Mouse (Mus musculus) heart, postnatal 14 days (tissue): ENCODE measurements at regions not wholly inside any gene's neighbourhood (a gene's known extent, or its start where the extent isn't known, plus 50 kb on each side); places are given as distances from the start of the nearest gene placed in this dataset.
"Not testable (repeated sequence)": the region's sequence is repeated elsewhere in the genome, so short reads cannot be mapped to it uniquely, and the experiment has no call there.

Experiments
- DNase-seq, 2 experiments: peaks; one replicate each; pipeline ENCODE4 v3.0.0; 2021 to 2022
- intact Hi-C: fragments of 180-260 bp; cut with DNase I; formaldehyde crosslinking; loops from one replicate; pipeline ENCODE4 v1.15.1; 2025

GRCm38 (mm10) chr2:17946047-17946446 lies 50.7 kb downstream of the H2al2a start:
- no peak for DNase-seq
- intact Hi-C loops, result loop anchor here (5.0 kb wide), 1 partner anchor 76 kb away; no protein-coding TSS in a partner anchor

GRCm38 (mm10) chr2:17945369-17945915 lies 51.3 kb downstream of the H2al2a start:
- no peak for DNase-seq
- intact Hi-C loops, result loop anchor here (5.0 kb wide), 1 partner anchor 77 kb away; no protein-coding TSS in a partner anchor

GRCm38 (mm10) chr2:17943506-17943905 lies 53.3 kb downstream of the H2al2a start:
- DNase-seq, result no peak
- intact Hi-C loops, result no loop called here

- intact Hi-C loops, result no loop called here
- DNase-seq, result no peak
Observed at GRCm38 (mm10) chr2:17942528-17943387, 54.0 kb downstream of the H2al2a start.

- no peak for DNase-seq
- intact Hi-C loops, result no loop called here
Observed at GRCm38 (mm10) chr2:17941921-17942320, 54.8 kb downstream of the H2al2a start.

GRCm38 (mm10) chr2:17939857-17940848 lies 56.6 kb downstream of the H2al2a start:
- DNase-seq, intact Hi-C loops: not testable (repeated sequence)

- intact Hi-C loops, result no loop called here
- no peak for DNase-seq
Observed at GRCm38 (mm10) chr2:17939183-17939856, 57.4 kb downstream of the H2al2a start.

GRCm38 (mm10) chr2:17936527-17937139 lies 60.1 kb downstream of the H2al2a start:
- intact Hi-C loops, result no loop called here
- DNase-seq, result no peak

- no peak for DNase-seq
- intact Hi-C loops, result no loop called here
Observed at GRCm38 (mm10) chr2:17935916-17936315, 60.8 kb downstream of the H2al2a start.

- no peak for DNase-seq
- intact Hi-C loops, result no loop called here
Observed at GRCm38 (mm10) chr2:17935466-17935865, 61.3 kb downstream of the H2al2a start.

GRCm38 (mm10) chr2:17934610-17935009 lies 62.1 kb downstream of the H2al2a start:
- DNase-seq, result no peak
- intact Hi-C loops, result no loop called here

- DNase-seq, result no peak
- intact Hi-C loops, result no loop called here
Observed at GRCm38 (mm10) chr2:17932932-17933790, 63.6 kb downstream of the H2al2a start.

- intact Hi-C loops, result no loop called here
- no peak for DNase-seq
Observed at GRCm38 (mm10) chr2:17932426-17932931, 64.3 kb downstream of the H2al2a start.

GRCm38 (mm10) chr2:17931881-17932280 lies 64.9 kb downstream of the H2al2a start:
- intact Hi-C loops, result no loop called here
- no peak for DNase-seq

GRCm38 (mm10) chr2:17918861-17919648 lies 77.7 kb downstream of the H2al2a start:
- DNase-seq, result no peak
- intact Hi-C loops, result no loop called here

GRCm38 (mm10) chr2:17917238-17917946 lies 79.4 kb downstream of the H2al2a start:
- DNase-seq, result no peak
- intact Hi-C loops, result no loop called here

GRCm38 (mm10) chr2:17902616-17903015 lies 94.1 kb downstream of the H2al2a start:
- DNase-seq, result no peak
- intact Hi-C loops, result no loop called here
